Mouse (Mus musculus): ENCODE measurements at regions not wholly inside any gene's neighbourhood (a gene's known extent, or its start where the extent isn't known, plus 50 kb on each side); places are given as distances from the start of the nearest gene placed in this dataset.

DNA sequence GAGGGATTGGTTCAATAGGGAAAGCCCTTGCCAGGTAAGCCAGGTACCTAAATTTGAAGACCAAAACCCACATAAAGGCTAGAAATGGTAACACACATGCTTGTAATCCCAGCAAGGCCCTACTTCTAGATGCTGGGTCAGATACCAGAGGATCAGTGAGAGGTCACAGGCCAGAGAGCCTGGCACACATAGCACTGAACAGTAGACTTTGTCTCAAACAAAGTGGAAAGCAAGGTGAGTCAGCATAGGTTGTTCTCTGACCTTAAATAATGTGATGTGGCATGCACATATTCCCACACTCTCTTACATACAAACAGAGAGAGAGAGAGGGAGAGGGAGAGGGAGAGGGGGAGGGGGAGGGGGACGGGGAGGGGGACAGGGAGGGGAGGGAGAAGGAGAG is 100.3 kb upstream of the Cadm1 start:
- H3ac ChIP-seq (ENCODE audit: control insufficient read depth, insufficient read length, low read depth): no peak overlapping the region
- no peaks in the 10 kb centered on the region for H3K79me2 ChIP-seq (ENCODE audit: control insufficient read depth, insufficient read depth)
- H3K79me3 ChIP-seq (ENCODE audit: low read depth): no peaks in the 10 kb centered on the region
- no peak overlapping the region for H3K4me3 ChIP-seq (ENCODE audit: insufficient read depth, poor library complexity, severe bottlenecking)
- no peaks in the 10 kb centered on the region for H3K36me3 ChIP-seq (ENCODE audit: control insufficient read depth, insufficient read depth)
- TF ChIP-seq FOSL1 (IDR thresholded peaks at IDR 0.05; ENCODE audit: insufficient read depth, low read length, poor library complexity, severe bottlenecking) (no peak), CEBPB (IDR thresholded peaks at IDR 0.05; ENCODE audit: low read depth) (no peak), MYOD1 (IDR thresholded peaks at IDR 0.05; ENCODE audit: control insufficient read depth, insufficient read length, low read depth) (no peak), USF1 (IDR thresholded peaks at IDR 0.05; ENCODE audit: low read depth) (no peak), MYOG (IDR thresholded peaks at IDR 0.05; ENCODE audit: control insufficient read depth, extremely low read depth, insufficient read length) (no peak), CTCF (IDR thresholded peaks at IDR 0.05; ENCODE audit: control insufficient read depth, insufficient read depth, insufficient read length) (no peak), MAX (IDR thresholded peaks at IDR 0.05) (no peak)
- H3K27me3 ChIP-seq (ENCODE audit: control insufficient read depth, insufficient read depth, insufficient read length): peaks cover 4% of the 10 kb centered on the region

DNA sequence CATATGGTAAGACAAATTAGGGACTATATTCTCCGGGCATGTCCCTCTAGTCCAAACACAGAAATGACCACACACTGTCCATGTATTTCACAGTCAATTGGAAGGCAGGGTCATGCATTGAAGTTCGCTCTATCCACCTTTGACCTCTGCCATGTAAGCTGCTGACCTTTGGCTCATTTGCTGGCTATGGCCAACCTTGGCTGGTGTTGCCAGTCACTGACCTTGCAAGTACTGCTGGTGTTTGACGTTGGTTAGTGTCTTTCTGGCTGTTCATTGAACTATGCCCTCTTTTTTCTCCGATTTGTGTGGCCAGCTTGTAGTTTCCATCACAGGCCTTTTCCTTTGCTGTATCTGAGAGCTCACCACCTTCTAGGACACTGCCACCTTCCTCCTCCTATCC is 97.3 kb upstream of the Cadm1 start:
- no peaks in the 10 kb centered on the region for H3K79me3 ChIP-seq (ENCODE audit: low read depth)
- no peaks in the 10 kb centered on the region for H3K79me2 ChIP-seq (ENCODE audit: control insufficient read depth, insufficient read depth)
- no peak overlapping the region for H3K4me3 ChIP-seq (ENCODE audit: insufficient read depth, poor library complexity, severe bottlenecking)
- H3K36me3 ChIP-seq (ENCODE audit: control insufficient read depth, insufficient read depth): no peaks in the 10 kb centered on the region
- peaks cover 8% of the 10 kb centered on the region for H3K27me3 ChIP-seq (ENCODE audit: control insufficient read depth, insufficient read depth, insufficient read length)
- no peak overlapping the region for H3ac ChIP-seq (ENCODE audit: control insufficient read depth, insufficient read length, low read depth)
- TF ChIP-seq MAX (IDR thresholded peaks at IDR 0.05) (no peak), MYOG (IDR thresholded peaks at IDR 0.05; ENCODE audit: control insufficient read depth, extremely low read depth, insufficient read length) (no peak), CEBPB (IDR thresholded peaks at IDR 0.05; ENCODE audit: low read depth) (no peak), FOSL1 (IDR thresholded peaks at IDR 0.05; ENCODE audit: insufficient read depth, low read length, poor library complexity, severe bottlenecking) (no peak), USF1 (IDR thresholded peaks at IDR 0.05; ENCODE audit: low read depth) (no peak), MYOD1 (IDR thresholded peaks at IDR 0.05; ENCODE audit: control insufficient read depth, insufficient read length, low read depth) (no peak), CTCF (IDR thresholded peaks at IDR 0.05; ENCODE audit: control insufficient read depth, insufficient read depth, insufficient read length) (no peak)

DNA sequence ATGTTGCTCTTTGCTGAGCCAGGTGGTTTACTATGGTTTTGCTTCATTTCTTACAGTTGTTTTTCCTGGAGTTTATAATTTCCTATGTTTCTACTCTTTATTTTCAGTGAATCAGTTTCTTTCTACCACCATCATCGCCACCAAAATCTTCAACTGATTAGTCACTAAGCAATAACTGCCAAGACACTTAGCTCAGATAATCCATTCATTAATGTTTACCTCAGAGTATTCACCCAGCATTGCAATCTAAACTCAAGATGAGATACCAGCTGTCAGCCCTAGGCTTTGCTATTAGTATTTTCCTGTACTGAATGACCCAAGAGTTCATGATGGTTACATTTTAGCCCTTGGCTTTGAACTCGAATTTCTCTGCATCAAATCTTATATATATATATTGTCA is 96.8 kb upstream of the Cadm1 start:
- H3K27me3 ChIP-seq (ENCODE audit: control insufficient read depth, insufficient read depth, insufficient read length): peaks cover 8% of the 10 kb centered on the region

DNA sequence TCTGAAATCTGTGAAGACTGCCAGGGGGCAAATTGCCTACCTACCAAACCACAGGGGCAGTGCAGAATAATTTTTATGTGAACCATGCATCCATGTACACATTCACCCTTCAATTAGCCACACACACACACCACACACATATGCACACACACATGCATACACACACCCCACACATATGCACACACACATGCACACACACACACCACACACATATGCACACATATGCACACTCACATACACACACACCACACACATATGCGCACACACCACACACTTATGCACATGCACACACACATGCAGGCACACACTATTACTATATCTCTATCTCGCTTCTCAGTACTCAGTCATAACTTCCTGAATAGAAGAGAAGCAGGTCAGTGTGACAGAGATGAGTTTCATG is 95.9 kb upstream of the Cadm1 start:
- Histone ChIP-seq H3K79me2 (ENCODE audit: control insufficient read depth, insufficient read depth) (no peaks in the 10 kb centered on the region), H3K27me3 (ENCODE audit: control insufficient read depth, insufficient read depth, insufficient read length) (peaks cover 8% of the 10 kb centered on the region), H3K36me3 (ENCODE audit: control insufficient read depth, insufficient read depth) (no peaks in the 10 kb centered on the region), H3K4me3 (ENCODE audit: insufficient read depth, poor library complexity, severe bottlenecking) (no peak overlapping the region), H3K79me3 (ENCODE audit: low read depth) (no peaks in the 10 kb centered on the region), H3ac (ENCODE audit: control insufficient read depth, insufficient read length, low read depth) (no peak overlapping the region)
- TF ChIP-seq FOSL1 (IDR thresholded peaks at IDR 0.05; ENCODE audit: insufficient read depth, low read length, poor library complexity, severe bottlenecking): no peak
- TF ChIP-seq MAX (IDR thresholded peaks at IDR 0.05): no peak
- no peak for TF ChIP-seq MYOG (IDR thresholded peaks at IDR 0.05; ENCODE audit: control insufficient read depth, extremely low read depth, insufficient read length)
- TF ChIP-seq USF1 (IDR thresholded peaks at IDR 0.05; ENCODE audit: low read depth): no peak
- TF ChIP-seq MYOD1 (IDR thresholded peaks at IDR 0.05; ENCODE audit: control insufficient read depth, insufficient read length, low read depth): no peak
- no peak for TF ChIP-seq CEBPB (IDR thresholded peaks at IDR 0.05; ENCODE audit: low read depth)
- no peak for TF ChIP-seq CTCF (IDR thresholded peaks at IDR 0.05; ENCODE audit: control insufficient read depth, insufficient read depth, insufficient read length)

More for the DNA sequence above, 96.8 kb upstream of the Cadm1 start:
- Histone ChIP-seq H3ac (ENCODE audit: control insufficient read depth, insufficient read length, low read depth) (no peak overlapping the region), H3K79me3 (ENCODE audit: low read depth) (no peaks in the 10 kb centered on the region), H3K36me3 (ENCODE audit: control insufficient read depth, insufficient read depth) (no peaks in the 10 kb centered on the region), H3K4me3 (ENCODE audit: insufficient read depth, poor library complexity, severe bottlenecking) (no peak overlapping the region), H3K79me2 (ENCODE audit: control insufficient read depth, insufficient read depth) (no peaks in the 10 kb centered on the region)
- TF ChIP-seq CTCF (IDR thresholded peaks at IDR 0.05; ENCODE audit: control insufficient read depth, insufficient read depth, insufficient read length) (no peak), MYOG (IDR thresholded peaks at IDR 0.05; ENCODE audit: control insufficient read depth, extremely low read depth, insufficient read length) (no peak), USF1 (IDR thresholded peaks at IDR 0.05; ENCODE audit: low read depth) (no peak), MAX (IDR thresholded peaks at IDR 0.05) (no peak), CEBPB (IDR thresholded peaks at IDR 0.05; ENCODE audit: low read depth) (no peak), FOSL1 (IDR thresholded peaks at IDR 0.05; ENCODE audit: insufficient read depth, low read length, poor library complexity, severe bottlenecking) (no peak), MYOD1 (IDR thresholded peaks at IDR 0.05; ENCODE audit: control insufficient read depth, insufficient read length, low read depth) (no peak)

DNA sequence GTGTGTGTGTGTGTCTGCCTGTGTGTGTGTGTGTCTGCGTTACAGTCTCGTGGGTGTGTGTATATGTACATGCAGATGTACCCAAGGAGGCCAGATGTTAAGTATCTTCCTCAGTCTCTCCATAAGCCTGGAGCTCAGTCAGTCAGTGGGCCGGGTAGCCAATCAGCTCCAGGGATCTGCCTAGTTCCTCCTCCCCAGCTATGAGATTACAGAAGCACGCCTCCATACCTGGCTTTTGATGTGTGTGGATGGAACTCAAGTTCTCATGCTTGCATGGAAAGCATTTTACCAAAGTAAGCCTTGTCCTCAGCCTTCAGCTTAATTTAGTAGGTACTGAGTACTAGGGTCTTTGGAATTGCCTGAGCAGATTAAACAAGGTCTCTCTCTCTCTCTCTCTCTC is 91.0 kb upstream of the Cadm1 start:
- no peaks in the 10 kb centered on the region for H3K79me2 ChIP-seq (ENCODE audit: control insufficient read depth, insufficient read depth)

DNA sequence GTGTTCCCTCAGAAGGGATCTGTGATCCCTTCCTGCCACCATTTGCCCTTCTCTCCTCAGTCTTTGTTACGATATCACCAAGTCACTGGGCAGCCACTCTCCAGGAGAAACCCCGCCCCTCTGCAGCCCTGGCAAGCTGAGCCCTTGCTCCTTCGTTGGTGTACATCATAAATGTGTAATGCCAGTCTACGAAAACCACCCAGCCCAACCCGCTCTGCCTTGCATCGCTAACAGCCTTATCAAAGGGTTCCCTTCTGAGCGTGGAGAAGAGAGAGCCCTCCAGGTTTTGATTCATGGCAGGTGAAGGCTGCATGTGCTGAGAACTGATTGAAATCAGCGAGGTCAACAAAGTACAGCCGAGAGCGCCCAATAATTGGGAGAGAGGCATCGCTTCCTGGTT is 90.5 kb upstream of the Cadm1 start:
- no peak overlapping the region for H3ac ChIP-seq (ENCODE audit: control insufficient read depth, insufficient read length, low read depth)
- H3K79me3 ChIP-seq (ENCODE audit: low read depth): no peaks in the 10 kb centered on the region
- H3K79me2 ChIP-seq (ENCODE audit: control insufficient read depth, insufficient read depth): no peaks in the 10 kb centered on the region
- H3K4me3 ChIP-seq (ENCODE audit: insufficient read depth, poor library complexity, severe bottlenecking): no peak overlapping the region
- peaks cover 4% of the 10 kb centered on the region for H3K27me3 ChIP-seq (ENCODE audit: control insufficient read depth, insufficient read depth, insufficient read length)
- TF ChIP-seq USF1 (IDR thresholded peaks at IDR 0.05; ENCODE audit: low read depth): no peak
- no peak for TF ChIP-seq CTCF (IDR thresholded peaks at IDR 0.05; ENCODE audit: control insufficient read depth, insufficient read depth, insufficient read length)
- no peak for TF ChIP-seq MYOD1 (IDR thresholded peaks at IDR 0.05; ENCODE audit: control insufficient read depth, insufficient read length, low read depth)
- no peak for TF ChIP-seq MYOG (IDR thresholded peaks at IDR 0.05; ENCODE audit: control insufficient read depth, extremely low read depth, insufficient read length)
- TF ChIP-seq FOSL1 (IDR thresholded peaks at IDR 0.05; ENCODE audit: insufficient read depth, low read length, poor library complexity, severe bottlenecking): no peak
- TF ChIP-seq MAX (IDR thresholded peaks at IDR 0.05): no peak
- TF ChIP-seq CEBPB (IDR thresholded peaks at IDR 0.05; ENCODE audit: low read depth): no peak
- no peaks in the 10 kb centered on the region for H3K36me3 ChIP-seq (ENCODE audit: control insufficient read depth, insufficient read depth)

More for the DNA sequence above, 91.0 kb upstream of the Cadm1 start:
- Histone ChIP-seq H3K4me3 (ENCODE audit: insufficient read depth, poor library complexity, severe bottlenecking) (no peak overlapping the region), H3K27me3 (ENCODE audit: control insufficient read depth, insufficient read depth, insufficient read length) (peaks cover 7% of the 10 kb centered on the region), H3K36me3 (ENCODE audit: control insufficient read depth, insufficient read depth) (no peaks in the 10 kb centered on the region), H3K79me3 (ENCODE audit: low read depth) (no peaks in the 10 kb centered on the region), H3ac (ENCODE audit: control insufficient read depth, insufficient read length, low read depth) (no peak overlapping the region)
- TF ChIP-seq FOSL1 (IDR thresholded peaks at IDR 0.05; ENCODE audit: insufficient read depth, low read length, poor library complexity, severe bottlenecking) (no peak), CEBPB (IDR thresholded peaks at IDR 0.05; ENCODE audit: low read depth) (no peak)
